Mouse (Mus musculus): Measurements from ENCODE around the gene Gm572. TPM values are rescaled to one million over a fixed set of nuclear protein-coding genes. Genes with fewer than 3 reads are reported as not detected.
A peak's percentile ranks its signal among the peaks of the same experiment; 100 is the strongest.

Gm572 gene
- polyA plus RNA-seq, 1 experiment, result 0.17 TPM

DNA sequence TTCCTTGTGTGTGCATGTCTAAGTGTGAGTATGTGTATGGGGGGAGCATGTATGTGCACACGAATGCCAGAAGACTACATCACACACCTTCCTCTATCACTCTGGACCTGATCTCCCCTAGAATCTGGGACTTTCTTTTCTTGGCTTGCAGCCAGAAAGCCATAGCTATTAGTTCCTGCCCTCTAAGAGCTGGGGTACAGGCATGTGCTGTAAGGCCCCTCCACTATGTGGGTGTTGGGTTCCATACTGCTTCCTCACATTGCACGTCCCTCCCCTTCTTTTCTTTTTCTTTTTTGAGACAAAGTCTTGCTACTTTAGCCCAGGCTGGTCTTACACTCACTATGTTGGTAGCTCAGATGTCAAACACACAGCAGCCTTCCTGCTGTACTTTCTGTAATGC, 7.8 kb upstream of the Gm572 start:
- Histone ChIP-seq H3K4me1 (ENCODE audit: control insufficient read depth, insufficient read depth, low read length) (peaks cover 8% of the 10 kb centered on the region; the same call in 1 of the 2 replicates), H3K4me3 (ENCODE audit: insufficient read depth, low read depth, low read length) (no peak overlapping the region), H3K36me3 (ENCODE audit: control insufficient read depth, insufficient read depth, low read length) (no peaks in the 10 kb centered on the region), H3K27ac (ENCODE audit: insufficient read depth, low read depth, low read length) (no peak overlapping the region), H3K27me3 (replicated peaks; ENCODE audit: control insufficient read depth, insufficient read depth, low read length) (no peaks in the 10 kb centered on the region)
- WGBS, result 74% methylated on average over 2 of the region's 2 CpGs
- TF ChIP-seq CTCF (conservative IDR thresholded peaks at IDR 0.05; ENCODE audit: insufficient read depth, insufficient read length, low read depth, low read length) (no peak), POLR2A (IDR thresholded peaks at IDR 0.05; ENCODE audit: low read depth, low read length) (no peak)
- DNase-seq, result no peak

DNA sequence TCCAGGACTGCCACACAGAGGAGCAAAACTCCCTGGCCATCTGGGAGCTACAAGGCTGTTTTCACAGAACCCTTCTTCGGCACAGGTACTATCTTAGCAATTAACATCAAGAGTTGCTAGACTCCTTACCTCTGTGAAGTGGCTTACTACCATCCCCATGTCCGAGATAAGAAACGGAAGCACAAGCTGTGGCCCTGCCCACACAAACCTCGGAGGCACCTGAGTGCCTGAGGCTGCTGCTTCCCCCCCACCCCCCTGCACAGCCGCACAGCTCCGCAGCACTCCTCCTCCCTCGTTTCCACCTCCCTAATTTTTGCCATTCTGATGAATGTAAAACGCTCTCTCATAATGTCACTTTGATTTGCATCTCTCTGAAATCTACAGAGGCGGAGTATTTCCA, 4.8 kb upstream of the Gm572 start:
- DNase-seq, result no peak
- Histone ChIP-seq H3K27ac (ENCODE audit: insufficient read depth, low read depth, low read length) (no peak overlapping the region), H3K27me3 (replicated peaks; ENCODE audit: control insufficient read depth, insufficient read depth, low read length) (no peaks in the 10 kb centered on the region), H3K36me3 (ENCODE audit: control insufficient read depth, insufficient read depth, low read length) (no peaks in the 10 kb centered on the region), H3K4me1 (ENCODE audit: control insufficient read depth, insufficient read depth, low read length) (peaks cover 15% of the 10 kb centered on the region; the same call in 1 of the 2 replicates), H3K4me3 (ENCODE audit: insufficient read depth, low read depth, low read length) (no peak overlapping the region)
- WGBS, result 37% methylated on average over 9 of the region's 9 CpGs
- no peak for TF ChIP-seq CTCF (conservative IDR thresholded peaks at IDR 0.05; ENCODE audit: insufficient read depth, insufficient read length, low read depth, low read length)
- TF ChIP-seq POLR2A (IDR thresholded peaks at IDR 0.05; ENCODE audit: low read depth, low read length), result no peak

DNA sequence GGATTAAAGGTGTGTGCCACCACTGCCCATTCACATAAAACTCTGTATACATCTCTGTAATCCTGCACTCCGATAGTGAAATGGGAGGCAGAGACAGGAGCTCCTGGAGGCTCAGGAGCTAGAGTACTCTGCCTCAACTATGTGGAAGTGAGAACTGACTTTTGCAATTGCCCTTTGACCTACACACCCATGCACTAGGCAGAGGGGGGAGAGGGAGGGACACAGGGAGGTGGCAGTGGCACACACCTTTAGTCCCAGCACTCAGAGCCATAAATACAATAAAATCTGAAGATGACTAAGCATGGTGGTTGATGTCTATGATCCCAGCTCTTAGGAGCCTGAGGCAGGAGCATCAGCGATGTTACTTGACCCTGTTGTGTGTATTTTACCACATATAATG, 3.7 kb upstream of the Gm572 start:
- no peak for DNase-seq

DNA sequence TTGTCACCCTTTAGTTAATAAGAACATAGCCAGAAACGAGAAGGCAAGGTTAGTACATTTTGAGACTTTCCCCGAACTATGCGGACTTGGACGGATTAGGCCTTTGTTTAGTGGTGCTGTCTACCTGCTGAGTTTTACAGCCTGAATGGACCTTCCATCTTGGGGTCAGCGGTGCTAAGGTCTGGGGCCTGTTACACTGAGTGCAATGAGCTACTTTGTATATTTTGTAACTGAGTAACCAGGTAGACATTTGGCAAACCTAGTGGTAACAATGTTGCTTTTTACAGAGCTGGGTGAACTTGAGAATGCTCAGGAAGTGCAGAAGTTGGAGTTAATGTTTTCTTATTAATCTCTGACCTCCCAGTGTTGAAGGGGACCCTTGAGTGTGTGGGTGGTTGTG, 2.0 kb upstream of the Gm572 start:
- H3K4me3 ChIP-seq (ENCODE audit: insufficient read depth, low read depth, low read length), result no peak overlapping the region
- WGBS, result 34% methylated on average over 5 of the region's 5 CpGs
- H3K27me3 ChIP-seq (replicated peaks; ENCODE audit: control insufficient read depth, insufficient read depth, low read length), result no peaks in the 10 kb centered on the region
- H3K36me3 ChIP-seq (ENCODE audit: control insufficient read depth, insufficient read depth, low read length), result no peaks in the 10 kb centered on the region
- TF ChIP-seq CTCF (conservative IDR thresholded peaks at IDR 0.05; ENCODE audit: insufficient read depth, insufficient read length, low read depth, low read length), result no peak
- no peak for TF ChIP-seq POLR2A (IDR thresholded peaks at IDR 0.05; ENCODE audit: low read depth, low read length)
- peak overlapping the region; percentile 98 for H3K27ac ChIP-seq (ENCODE audit: insufficient read depth, low read depth, low read length)
- DNase-seq, result peak; percentile 93
- peaks cover 23% of the 10 kb centered on the region for H3K4me1 ChIP-seq (ENCODE audit: control insufficient read depth, insufficient read depth, low read length)

More for the DNA sequence above, 3.7 kb upstream of the Gm572 start:
- Histone ChIP-seq H3K4me1 (ENCODE audit: control insufficient read depth, insufficient read depth, low read length) (peaks cover 23% of the 10 kb centered on the region), H3K36me3 (ENCODE audit: control insufficient read depth, insufficient read depth, low read length) (no peaks in the 10 kb centered on the region), H3K27ac (ENCODE audit: insufficient read depth, low read depth, low read length) (no peak overlapping the region), H3K4me3 (ENCODE audit: insufficient read depth, low read depth, low read length) (no peak overlapping the region), H3K27me3 (replicated peaks; ENCODE audit: control insufficient read depth, insufficient read depth, low read length) (no peaks in the 10 kb centered on the region)
- TF ChIP-seq CTCF (conservative IDR thresholded peaks at IDR 0.05; ENCODE audit: insufficient read depth, insufficient read length, low read depth, low read length) (no peak), POLR2A (IDR thresholded peaks at IDR 0.05; ENCODE audit: low read depth, low read length) (no peak)
- 78% methylated on average over 2 of the region's 2 CpGs for WGBS

DNA sequence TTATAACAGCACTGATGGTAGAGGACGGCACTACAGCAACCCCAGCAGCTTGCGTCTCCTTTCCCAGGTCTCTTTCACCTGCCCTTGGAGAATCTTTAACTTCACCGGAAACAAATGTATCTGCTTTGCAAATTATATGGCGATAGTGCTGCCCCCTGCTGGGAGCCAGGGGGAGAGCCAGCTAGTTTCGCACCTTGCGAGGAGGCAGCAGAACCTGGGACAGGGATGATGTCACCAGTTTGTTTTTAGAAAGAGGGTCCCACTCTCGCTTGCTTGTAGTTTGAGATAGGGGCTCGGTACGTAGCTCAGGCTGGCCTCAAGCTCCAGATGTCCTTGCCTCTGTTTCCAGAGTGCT, 1.0 kb downstream of the Gm572 start:
- DNase-seq, result peak; percentile 91
- Histone ChIP-seq H3K4me3 (ENCODE audit: insufficient read depth, low read depth, low read length) (peak overlapping the region; percentile 10; the same call in 1 of the 2 replicates), H3K4me1 (ENCODE audit: control insufficient read depth, insufficient read depth, low read length) (peaks cover 23% of the 10 kb centered on the region), H3K36me3 (ENCODE audit: control insufficient read depth, insufficient read depth, low read length) (no peaks in the 10 kb centered on the region), H3K27ac (ENCODE audit: insufficient read depth, low read depth, low read length) (peak overlapping the region; percentile 93), H3K27me3 (replicated peaks; ENCODE audit: control insufficient read depth, insufficient read depth, low read length) (no peaks in the 10 kb centered on the region)
- peak; percentile 82 for TF ChIP-seq CTCF (conservative IDR thresholded peaks at IDR 0.05; ENCODE audit: insufficient read depth, insufficient read length, low read depth, low read length)
- TF ChIP-seq POLR2A (IDR thresholded peaks at IDR 0.05; ENCODE audit: low read depth, low read length), result no peak
- 5% methylated on average over 9 of the region's 9 CpGs for WGBS

DNA sequence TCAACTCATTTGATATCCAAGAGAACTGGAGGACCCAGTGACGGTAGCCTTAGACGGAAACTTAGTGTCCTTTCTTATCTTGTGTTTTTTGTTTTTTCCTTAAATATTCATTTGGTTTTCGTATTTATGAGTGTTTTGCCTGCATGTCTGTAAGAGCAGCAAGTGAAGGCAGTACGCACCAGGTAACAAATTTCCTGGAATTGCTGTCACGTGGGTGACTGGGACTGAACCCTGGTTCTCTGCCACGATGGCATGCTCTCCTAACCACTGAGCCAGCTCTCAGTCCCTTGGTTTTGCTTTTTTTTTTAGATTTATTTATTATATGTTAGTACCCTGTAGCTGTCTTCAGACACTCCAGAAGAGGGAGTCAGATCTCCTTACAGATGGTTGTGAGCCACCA, 1.8 kb downstream of the Gm572 start:
- Histone ChIP-seq H3K27ac (ENCODE audit: insufficient read depth, low read depth, low read length) (no peak overlapping the region), H3K27me3 (replicated peaks; ENCODE audit: control insufficient read depth, insufficient read depth, low read length) (no peaks in the 10 kb centered on the region), H3K4me1 (ENCODE audit: control insufficient read depth, insufficient read depth, low read length) (peaks cover 19% of the 10 kb centered on the region), H3K4me3 (ENCODE audit: insufficient read depth, low read depth, low read length) (no peak overlapping the region), H3K36me3 (ENCODE audit: control insufficient read depth, insufficient read depth, low read length) (no peaks in the 10 kb centered on the region)
- DNase-seq, result peak; percentile 75
- WGBS, result 76% methylated on average over 6 of the region's 6 CpGs
- TF ChIP-seq CTCF (conservative IDR thresholded peaks at IDR 0.05; ENCODE audit: insufficient read depth, insufficient read length, low read depth, low read length) (no peak), POLR2A (IDR thresholded peaks at IDR 0.05; ENCODE audit: low read depth, low read length) (no peak)

DNA sequence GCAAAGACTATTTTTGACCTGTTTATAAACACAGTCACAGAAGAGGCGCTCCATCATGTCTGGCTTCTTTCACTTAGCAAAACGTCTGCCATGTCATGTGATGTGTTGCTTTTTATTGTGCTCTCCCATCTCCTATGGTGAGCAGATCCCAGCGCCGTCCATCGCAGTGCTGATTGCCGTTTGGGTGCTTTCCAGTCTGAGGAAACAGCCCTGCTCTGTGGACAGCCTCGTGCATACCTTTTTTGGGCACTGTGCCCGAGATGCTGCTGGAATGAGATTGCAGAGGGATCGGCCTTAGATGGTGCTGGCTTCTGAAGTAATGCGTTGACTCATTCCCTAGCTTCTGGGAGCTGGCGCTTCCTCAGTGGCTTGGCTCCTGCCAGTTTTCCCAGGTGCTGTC, 3.5 kb downstream of the Gm572 start:
- H3K4me3 ChIP-seq (ENCODE audit: insufficient read depth, low read depth, low read length), result no peak overlapping the region
- 49% methylated on average over 11 of the region's 11 CpGs for WGBS
- no peak overlapping the region for H3K27ac ChIP-seq (ENCODE audit: insufficient read depth, low read depth, low read length)
- DNase-seq, result no peak
- H3K36me3 ChIP-seq (ENCODE audit: control insufficient read depth, insufficient read depth, low read length), result no peaks in the 10 kb centered on the region
- H3K4me1 ChIP-seq (ENCODE audit: control insufficient read depth, insufficient read depth, low read length), result peaks cover 15% of the 10 kb centered on the region
- no peaks in the 10 kb centered on the region for H3K27me3 ChIP-seq (replicated peaks; ENCODE audit: control insufficient read depth, insufficient read depth, low read length)
- no peak for TF ChIP-seq CTCF (conservative IDR thresholded peaks at IDR 0.05; ENCODE audit: insufficient read depth, insufficient read length, low read depth, low read length)
- TF ChIP-seq POLR2A (IDR thresholded peaks at IDR 0.05; ENCODE audit: low read depth, low read length), result no peak
